ENCODE assay signal across 8 mouse cellular contexts in genomic region chr16:72356515-72357357, GRCm38 (mm10). TPM values are rescaled to one million over a fixed set of nuclear protein-coding genes. Genes with fewer than 3 reads are reported as not detected.
A peak's percentile ranks its signal among the peaks of the same experiment; 100 is the strongest.
DNase-seq lines count a peak whose midpoint lies in the region; ATAC-seq and TF ChIP-seq lines count a peak whose summit lies in the region.

No protein-coding gene starts in this region.

- WGBS in heart, adult 2 months, result 60% methylated on average over 2 of the region's 2 CpGs
- WGBS in lung, embryonic 14.5 days, result 65% methylated on average over 2 of the region's 2 CpGs

- no peak overlapping the region for H3K4me2 ChIP-seq in lung, embryonic 14.5 days

- H3K4me1 ChIP-seq in heart, adult 2 months (ENCODE audit: control insufficient read depth, insufficient read depth, low read length), result no peaks in the 10 kb centered on the region
- no peaks in the 10 kb centered on the region for H3K4me1 ChIP-seq in lung, embryonic 14.5 days (ENCODE audit: insufficient read depth)

- H3K36me3 ChIP-seq in heart, adult 2 months (ENCODE audit: control insufficient read depth, insufficient read depth, low read length), result no peaks in the 10 kb centered on the region
- H3K36me3 ChIP-seq in lung, embryonic 14.5 days (ENCODE audit: insufficient read depth), result no peaks in the 10 kb centered on the region

- no peaks in the 10 kb centered on the region for H3K27me3 ChIP-seq in heart, adult 2 months (ENCODE audit: control insufficient read depth, insufficient read depth, low read length)
- no peaks in the 10 kb centered on the region for H3K27me3 ChIP-seq in lung, embryonic 14.5 days (ENCODE audit: insufficient read depth, low read length)

- no peak overlapping the region for H3K4me3 ChIP-seq in heart, adult 2 months
- H3K4me3 ChIP-seq in lung, embryonic 14.5 days (ENCODE audit: low read depth, low read length), result no peak overlapping the region

- H3K27ac ChIP-seq in heart, adult 2 months, result no peak overlapping the region
- no peak overlapping the region for H3K27ac ChIP-seq in lung, embryonic 14.5 days (ENCODE audit: low read depth)

- H3K9me3 ChIP-seq in lung, embryonic 14.5 days (ENCODE audit: low read depth, low read length), result no peaks in the 10 kb centered on the region

- ATAC-seq in lung, embryonic 14.5 days (ENCODE audit: insufficient read depth), result no peak

- peak; percentile 80 for TF ChIP-seq CTCF in heart, adult 2 months (IDR thresholded peaks at IDR 0.05)
- TF ChIP-seq CTCF in lung, embryonic 14.5 days (IDR thresholded peaks at IDR 0.05; ENCODE audit: low read depth), result peak; percentile 62

- no peak for DNase-seq in heart, adult 2 months
- no peak for DNase-seq in heart, adult 9 months (ENCODE audit: low spot score in 2 of 2)
- peak; percentile 86 for DNase-seq in lung, embryonic 14.5 days
- no peak for DNase-seq in lung, adult 18-20 months
- DNase-seq in R1 (ENCODE audit: low read depth, low spot score), result peak; percentile 24
- DNase-seq in lung, postnatal 14 days, result peak; percentile 32
- no peak for DNase-seq in T-cell, adult 2 months (ENCODE audit: low spot score)
- no peak for DNase-seq in spleen, postnatal 10 days (ENCODE audit: low spot score in 2 of 2)

- TF ChIP-seq EP300 in heart, adult 2 months (IDR thresholded peaks at IDR 0.05; ENCODE audit: insufficient read depth, low read depth, low read length), result no peak

- TF ChIP-seq POLR2A in heart, adult 2 months (IDR thresholded peaks at IDR 0.05; ENCODE audit: insufficient read depth, low read depth, low read length), result no peak

- intact Hi-C loops in heart, adult 2 months (cut with DNase I), result loop anchor here (10.0 kb wide), 1 partner anchor 248 kb away; no protein-coding TSS in a partner anchor

- H3K79me2 ChIP-seq in heart, adult 2 months (replicated peaks; ENCODE audit: control insufficient read depth, insufficient read depth, low read length), result no peaks in the 10 kb centered on the region

- no peak overlapping the region for H3K9ac ChIP-seq in heart, adult 2 months (ENCODE audit: low read depth, low read length)
- no peak overlapping the region for H3K9ac ChIP-seq in lung, embryonic 14.5 days

RNA-seq across cellular contexts. Expression of gene Robo1, which starts 48.6 kb away (rescaled TPM):
- 1 to 10 TPM; 1.1 to 1.2 TPM for total RNA-seq in heart, adult 2 months (2021)
- polyA plus RNA-seq in heart, adult 2 months (2012; rRNA removed), result 0.76 and 1.7 TPM in 2 replicates
- 34.6 and 38.6 TPM in 2 replicates for polyA plus RNA-seq in lung, embryonic 14.5 days (2014; fragmentation: Nextera tagmentation; extraction: Ambion mirVana)

Comparison
In these comparisons a context has a peak if more than half of its experiments do, and no peak if none do; other contexts are left out.
1. DNase-seq: peak in lung, embryonic 14.5 days (single experiment), R1 (single experiment) and lung, postnatal 14 days (single experiment); none in heart, adult 2 months (0 of 2), heart, adult 9 months (0 of 2), lung, adult 18-20 months (0 of 2), T-cell, adult 2 months (single experiment) and spleen, postnatal 10 days (0 of 2).
2. RNA of gene Robo1, which starts 48.6 kb away (polyA plus RNA-seq): 34.6 to 38.6 TPM in lung, embryonic 14.5 days; 0.76 to 1.7 TPM in heart, adult 2 months; every median in the first group is over 10 times any median in the second.